Mouse (Mus musculus) lung, postnatal 0 days (tissue): ENCODE measurements around the gene S100a11.

Experiments
- CTCF ChIP-seq: IDR thresholded peaks from 2 replicates; pipeline ENCODE4 v1.5.1; 2016; ENCODE audit warnings: antibody characterized with exemption, mild to moderate bottlenecking
- EP300 ChIP-seq: IDR thresholded peaks from 2 replicates; pipeline ENCODE4 v1.6.1; 2016; ENCODE audit warnings: antibody characterized with exemption, mild to moderate bottlenecking, control low read depth

GRCm38 (mm10) chr3:93537068-93537576 is 16.8 kb downstream of the S100a11 start:
- TF ChIP-seq CTCF, result peak; percentile 46
- peak; percentile 78; the same call in 1 of the 2 replicates for TF ChIP-seq EP300
